ENCODE assay signal across 24 mouse cellular contexts in genomic region chr16:76251826-76252225, GRCm38 (mm10).
DNase-seq lines count a peak whose midpoint lies in the region; ATAC-seq lines count a peak whose summit lies in the region.
"Had no signal": no experiment of that assay in that cellular context is flagged by ENCODE, and none has a peak within 500 bp of the region (broad histone marks: within the 10 kb centered on the region; RNA-seq: fewer than 3 reads in every experiment).

No protein-coding gene starts in this region.

- no peak for ATAC-seq in forebrain, embryonic 14.5 days
- no peak for ATAC-seq in forebrain, embryonic 16.5 days
- ATAC-seq: activated CD4-positive, CD25-positive, alpha-beta regulatory T cell, adult 4 months; forebrain, embryonic 13.5 days; inflammation-experienced regulatory T-cells, adult 6 months; lung, postnatal 0 days; midbrain, embryonic 16.5 days had no signal

- DNase-seq in right cerebral cortex, postnatal 10 days (ENCODE audit: low spot score in 2 of 2) = peak; percentile 24 to 35
- no peak for DNase-seq in right cerebral cortex, postnatal 36 days (ENCODE audit: low spot score in 2 of 2)
- peak; percentile 92 for DNase-seq in cerebellum, adult 11-12 months
- peak; percentile 86 to 90 for DNase-seq in cerebellum, postnatal 10 days
- no peak for DNase-seq in gastrocnemius, adult 8-10 months (ENCODE audit: low spot score in 2 of 2)
- DNase-seq in forebrain, embryonic 14.5 days (ENCODE audit: low spot score) = no peak
- DNase-seq: adrenal gland, postnatal 14 days; gastrocnemius, postnatal 36 days; heart, adult 2 months; kidney, adult 18-20 months; liver; spleen, adult 18-20 months; thymus, postnatal 14 days had no signal

- H3K9ac ChIP-seq in forebrain, embryonic 14.5 days (ENCODE audit: low read length) = no peak overlapping the region
- H3K9ac ChIP-seq in forebrain, embryonic 16.5 days (replicated peaks; ENCODE audit: low read depth, low read length) = no peak overlapping the region
- H3K9ac ChIP-seq: forebrain, embryonic 13.5 days; hindbrain, embryonic 12.5 days had no signal

- H3K27ac ChIP-seq in forebrain, embryonic 14.5 days (ENCODE audit: low read depth, low read length) = no peak overlapping the region
- H3K27ac ChIP-seq in forebrain, embryonic 16.5 days (ENCODE audit: low read length) = no peak overlapping the region
- H3K27ac ChIP-seq: forebrain, embryonic 13.5 days; heart, adult 2 months; hindbrain, embryonic 12.5 days; kidney, postnatal 0 days; left cerebral cortex, adult 2 months; limb, embryonic 10.5 days; macrophage had no signal

- no peaks in the 10 kb centered on the region for H3K36me3 ChIP-seq in forebrain, embryonic 14.5 days (ENCODE audit: control insufficient read depth, insufficient read depth, low read length)
- no peaks in the 10 kb centered on the region for H3K36me3 ChIP-seq in forebrain, embryonic 16.5 days (ENCODE audit: control insufficient read depth, insufficient read depth)
- H3K36me3 ChIP-seq: hindbrain, embryonic 12.5 days; limb, embryonic 10.5 days had no signal

- no peaks in the 10 kb centered on the region for H3K27me3 ChIP-seq in forebrain, embryonic 14.5 days (replicated peaks; ENCODE audit: control insufficient read depth, insufficient read depth, low read length)
- H3K27me3 ChIP-seq in forebrain, embryonic 16.5 days (replicated peaks; ENCODE audit: control insufficient read depth, insufficient read depth, low read length) = no peaks in the 10 kb centered on the region
- H3K27me3 ChIP-seq: forebrain, embryonic 13.5 days; hindbrain, embryonic 12.5 days had no signal

- H3K4me3 ChIP-seq in forebrain, embryonic 14.5 days (ENCODE audit: low read depth, low read length) = no peak overlapping the region
- no peak overlapping the region for H3K4me3 ChIP-seq in forebrain, embryonic 16.5 days (replicated peaks; ENCODE audit: low read length)
- H3K4me3 ChIP-seq: forebrain, embryonic 13.5 days; heart, adult 2 months; hindbrain, embryonic 12.5 days; left cerebral cortex, adult 2 months; limb, embryonic 10.5 days had no signal

- H3K9me3 ChIP-seq in forebrain, embryonic 14.5 days (replicated peaks; ENCODE audit: control insufficient read depth, low read length) = no peaks in the 10 kb centered on the region
- H3K9me3 ChIP-seq in forebrain, embryonic 16.5 days (ENCODE audit: control insufficient read depth, low read length) = no peaks in the 10 kb centered on the region
- H3K9me3 ChIP-seq: forebrain, embryonic 13.5 days; hindbrain, embryonic 12.5 days; limb, embryonic 10.5 days had no signal

- no peaks in the 10 kb centered on the region for H3K4me1 ChIP-seq in forebrain, embryonic 14.5 days (ENCODE audit: control insufficient read depth, insufficient read depth, low read length)
- no peaks in the 10 kb centered on the region for H3K4me1 ChIP-seq in forebrain, embryonic 16.5 days (replicated peaks; ENCODE audit: control insufficient read depth, insufficient read depth, low read length)
- H3K4me1 ChIP-seq: forebrain, embryonic 13.5 days; hindbrain, embryonic 12.5 days had no signal

- H3K4me2 ChIP-seq in forebrain, embryonic 14.5 days (ENCODE audit: low read length) = no peak overlapping the region
- no peak overlapping the region for H3K4me2 ChIP-seq in forebrain, embryonic 16.5 days (ENCODE audit: low read length)
- H3K4me2 ChIP-seq: forebrain, embryonic 13.5 days; hindbrain, embryonic 12.5 days had no signal

- WGBS in forebrain, embryonic 14.5 days = 84% methylated on average over 10 of the region's 10 CpGs
- 85% methylated on average over 10 of the region's 10 CpGs for WGBS in forebrain, embryonic 16.5 days

Comparison
In these comparisons a context has a peak if more than half of its experiments do, and no peak if none do; other contexts are left out.
1. DNase-seq: peak in right cerebral cortex, postnatal 10 days (2 of 2), cerebellum, adult 11-12 months (single experiment) and cerebellum, postnatal 10 days (2 of 2); none in right cerebral cortex, postnatal 36 days (0 of 2), gastrocnemius, adult 8-10 months (0 of 2) and forebrain, embryonic 14.5 days (single experiment).